Mouse (Mus musculus): ENCODE measurements at regions not wholly inside any gene's neighbourhood (a gene's known extent, or its start where the extent isn't known, plus 50 kb on each side); places are given as distances from the start of the nearest gene placed in this dataset.

- no peak for DNase-seq
Measured at GRCm38 (mm10) chr13:107758327-107759095, 285.7 kb upstream of the Smim15 start.

GRCm38 (mm10) chr13:107752745-107753144 lies 291.5 kb upstream of the Smim15 start:
- no peak for DNase-seq

GRCm38 (mm10) chr13:107743464-107744218 lies 300.6 kb upstream of the Smim15 start:
- DNase-seq = no peak

GRCm38 (mm10) chr13:107736581-107736980 lies 307.7 kb upstream of the Smim15 start:
- DNase-seq = no peak

GRCm38 (mm10) chr13:107734161-107734905 lies 309.9 kb upstream of the Smim15 start:
- DNase-seq = no peak

- DNase-seq = no peak
Measured at GRCm38 (mm10) chr13:107730976-107731375, 313.3 kb upstream of the Smim15 start.

GRCm38 (mm10) chr13:107726491-107726890 lies 317.8 kb upstream of the Smim15 start:
- no peak for DNase-seq

- DNase-seq = no peak
Measured at GRCm38 (mm10) chr13:107721901-107722300, 322.3 kb upstream of the Smim15 start.

- DNase-seq = no peak
Measured at GRCm38 (mm10) chr13:107720874-107721574, 323.2 kb upstream of the Smim15 start.

- DNase-seq = no peak
Measured at GRCm38 (mm10) chr13:107718973-107719620, 325.1 kb upstream of the Smim15 start.

- no peak for DNase-seq
Measured at GRCm38 (mm10) chr13:107715616-107716015, 328.6 kb upstream of the Smim15 start.

GRCm38 (mm10) chr13:107714001-107714400 lies 330.2 kb upstream of the Smim15 start:
- DNase-seq = no peak

GRCm38 (mm10) chr13:107711341-107711994 lies 332.8 kb upstream of the Smim15 start:
- DNase-seq = no peak

- DNase-seq = no peak
Measured at GRCm38 (mm10) chr13:107710368-107710767, 333.9 kb upstream of the Smim15 start.

- DNase-seq = no peak
Measured at GRCm38 (mm10) chr13:107709828-107710227, 334.4 kb upstream of the Smim15 start.

GRCm38 (mm10) chr13:107703736-107704135 lies 340.5 kb upstream of the Smim15 start:
- no peak for DNase-seq

- no peak for DNase-seq
Measured at GRCm38 (mm10) chr13:107700268-107701139, 343.7 kb upstream of the Smim15 start.

GRCm38 (mm10) chr13:107699251-107699650 lies 345.0 kb upstream of the Smim15 start:
- DNase-seq = no peak

GRCm38 (mm10) chr13:107698345-107698744 lies 345.9 kb upstream of the Smim15 start:
- no peak for DNase-seq

- DNase-seq = no peak
Measured at GRCm38 (mm10) chr13:107692123-107692830, 352.0 kb upstream of the Smim15 start.

Data from thymus, postnatal 36 days (tissue).